Mouse (Mus musculus) ES-E14 (cell line): ENCODE measurements around the gene Fat1. TPM values are rescaled to one million over a fixed set of nuclear protein-coding genes. Genes with fewer than 3 reads are reported as not detected.

Source experiments
- DNase-seq: peaks from one replicate; pipeline ENCODE4 v3.0.0-alpha.2; 2013; ENCODE audit warnings: low read depth, low spot score
- H3K27ac ChIP-seq: 2 replicates; pipeline ENCODE4 v1.5.1; 2012; ENCODE audit warnings: low read depth, mild to moderate bottlenecking, low read length, moderate library complexity, mixed read lengths; ENCODE audit not compliant: poor library complexity, insufficient read depth, severe bottlenecking
- H3K36me3 ChIP-seq: 2 replicates; pipeline ENCODE4 v1.6.1; 2012; ENCODE audit warnings: mild to moderate bottlenecking, low read length, moderate library complexity, mixed read lengths; ENCODE audit not compliant: control insufficient read depth, poor library complexity, insufficient read depth, severe bottlenecking
- H3K4me1 ChIP-seq, 2 experiments: fragments of 150-350 bp in 1 of 2; sonication (generic) in 1 of 2; 2 replicates each; pipeline ENCODE4 v1.6.1; 2012; ENCODE audit warnings: low read length in 2 of 2, mild to moderate bottlenecking in 1 of 2, mixed read lengths in 1 of 2; ENCODE audit not compliant: control insufficient read depth in 2 of 2, insufficient read depth in 2 of 2, poor library complexity in 1 of 2
- H3K4me3 ChIP-seq, 2 experiments: fragments of 150-350 bp in 1 of 2; sonication (generic) in 1 of 2; 2 replicates each; pipeline ENCODE4 v1.5.1; 2012; ENCODE audit warnings: low read length in 2 of 2, low read depth in 1 of 2, mild to moderate bottlenecking in 1 of 2, mixed read lengths in 1 of 2; ENCODE audit not compliant: insufficient read depth in 1 of 2, poor library complexity in 1 of 2, severe bottlenecking in 1 of 2
- H3K9ac ChIP-seq: 2 replicates; pipeline ENCODE4 v1.6.1; 2012; ENCODE audit warnings: low read depth, mild to moderate bottlenecking, low read length, mixed read lengths; ENCODE audit not compliant: poor library complexity, insufficient read depth, severe bottlenecking
- H3K9me3 ChIP-seq: fragments of 150-350 bp; sonication (generic); 2 replicates; pipeline ENCODE4 v1.6.1; 2012; ENCODE audit warnings: low read depth, mild to moderate bottlenecking, low read length; ENCODE audit not compliant: control insufficient read depth, insufficient read depth
- CHD2 ChIP-seq: IDR thresholded peaks from 2 replicates; pipeline ENCODE4 v1.6.1; 2014; ENCODE audit warnings: mild to moderate bottlenecking, low read depth, low read length, inconsistent platforms
- HCFC1 ChIP-seq: IDR thresholded peaks from 2 replicates; pipeline ENCODE4 v1.6.1; 2012; ENCODE audit warnings: low read length, inconsistent platforms, borderline replicate concordance; ENCODE audit not compliant: insufficient read depth
- MAFK ChIP-seq: IDR thresholded peaks from 2 replicates; pipeline ENCODE4 v1.6.1; 2014; ENCODE audit warnings: mild to moderate bottlenecking, low read depth, low read length, inconsistent platforms; ENCODE audit not compliant: insufficient read depth
- ZC3H11A ChIP-seq: IDR thresholded peaks from 2 replicates; pipeline ENCODE4 v1.6.1; 2012; ENCODE audit warnings: low read depth, mild to moderate bottlenecking, inconsistent platforms, low read length, borderline replicate concordance
- ZNF384 ChIP-seq: IDR thresholded peaks from 2 replicates; pipeline ENCODE4 v1.6.1; 2012; ENCODE audit warnings: low read depth, low read length, inconsistent platforms
- in situ Hi-C, 2 experiments: fragments of 600-800 bp; cut with MboI; formaldehyde crosslinking; loops; one replicate each; pipeline ENCODE4 v1.15.1; 2025; ENCODE audit warnings: low sequenced_read_pairs in 2 of 2, inconsistent platforms in 1 of 2; ENCODE audit not compliant: unreplicated experiment in 2 of 2
- total RNA-seq: library from RNA; depleted of rRNA; stranded (reverse); fragments of 300-350 nt; gene quantifications from 2 replicates; pipeline ENCODE4 v1.2.3, GENCODE M21; 2012

Fat1 gene
- total RNA-seq, 1 experiment: 196 TPM

GRCm38 (mm10) chr8:44960906-44961305 is 25.7 kb downstream of the Fat1 start:
- Histone ChIP-seq H3K36me3 (peaks cover 35% of the 10 kb centered on the region), H3K9ac (no peak overlapping the region), H3K27ac (no peak overlapping the region), H3K9me3 (no peaks in the 10 kb centered on the region), H3K4me1 (peaks cover 18 to 42% of the 10 kb centered on the region in 2 experiments), H3K4me3 (no peak overlapping the region)
- TF ChIP-seq ZC3H11A: no peak
- no peak for TF ChIP-seq MAFK
- no peak for TF ChIP-seq ZNF384
- TF ChIP-seq HCFC1: no peak
- no peak for TF ChIP-seq CHD2
- in situ Hi-C loops: no loop called here
- no peak for DNase-seq

DNA sequence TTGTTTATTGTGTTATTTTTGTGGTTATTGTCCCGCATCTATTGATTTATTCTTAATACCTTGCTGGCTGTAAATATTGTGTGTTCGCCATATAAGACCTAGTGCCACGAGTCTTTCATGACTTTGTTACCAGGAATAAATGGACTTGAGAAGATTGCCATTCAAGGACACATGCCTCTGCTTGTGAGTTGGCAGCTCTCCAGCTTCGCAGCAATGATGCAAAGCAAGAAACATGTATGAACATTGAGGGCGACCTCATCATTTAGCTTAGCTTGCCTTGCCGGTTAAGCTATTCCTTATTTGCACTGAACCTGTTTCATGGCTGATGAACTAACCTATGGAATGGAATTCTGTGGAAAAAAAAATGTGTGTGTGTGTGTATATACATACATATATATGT is 26.2 kb downstream of the Fat1 start:
- in situ Hi-C loops: no loop called here
- Histone ChIP-seq H3K36me3 (peaks cover 33% of the 10 kb centered on the region), H3K4me3 (no peak overlapping the region), H3K9me3 (no peaks in the 10 kb centered on the region), H3K9ac (no peak overlapping the region), H3K27ac (no peak overlapping the region), H3K4me1 (peaks cover 18 to 43% of the 10 kb centered on the region in 2 experiments)
- TF ChIP-seq ZNF384 (no peak), ZC3H11A (no peak), MAFK (no peak), HCFC1 (no peak), CHD2 (no peak)
- no peak for DNase-seq

- peaks cover 18 to 39% of the 10 kb centered on the region in 2 experiments for H3K4me1 ChIP-seq
- no peaks in the 10 kb centered on the region for H3K9me3 ChIP-seq
- H3K9ac ChIP-seq: no peak overlapping the region; the same call in 1 of the 2 replicates
- TF ChIP-seq CHD2 (no peak), ZC3H11A (no peak)
- no peak for DNase-seq
- no peak overlapping the region; the same call in 1 of the 2 replicates for H3K27ac ChIP-seq
- no peak overlapping the region for H3K4me3 ChIP-seq
- H3K36me3 ChIP-seq: peaks cover 28% of the 10 kb centered on the region
- in situ Hi-C loops: no loop called here
Observed at GRCm38 (mm10) chr8:44962572-44963231, 27.5 kb downstream of the Fat1 start.

DNA sequence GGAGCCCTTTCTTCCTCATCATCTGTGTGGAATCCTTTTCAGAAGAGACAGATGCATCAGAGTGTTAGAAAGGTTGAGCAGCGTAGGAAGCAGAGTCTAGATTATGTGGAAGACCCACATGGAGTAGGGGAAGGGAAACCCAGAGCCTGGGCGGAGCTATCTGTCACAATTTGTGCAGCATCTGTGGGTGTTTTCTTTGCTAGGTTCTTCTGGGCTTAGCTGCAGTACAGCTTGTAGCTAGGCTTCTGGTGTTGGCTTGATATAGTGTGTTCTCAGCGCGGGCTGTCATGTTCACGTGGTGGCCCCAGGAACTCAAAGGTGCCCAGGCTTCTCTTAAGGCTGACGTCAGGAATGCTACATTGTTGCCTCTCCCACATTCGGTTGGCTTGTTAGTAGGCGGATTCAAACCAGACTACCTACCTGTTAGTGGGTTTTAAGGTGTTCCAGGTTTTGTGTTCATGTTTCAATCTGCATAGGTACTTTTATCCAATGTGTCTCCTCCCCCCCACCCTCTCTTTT is 32.3 kb downstream of the Fat1 start:
- H3K4me3 ChIP-seq: no peak overlapping the region
- no peak overlapping the region for H3K9ac ChIP-seq
- no peaks in the 10 kb centered on the region for H3K9me3 ChIP-seq
- H3K4me1 ChIP-seq: peaks cover 3 to 20% of the 10 kb centered on the region in 2 experiments; a peak in 3 of 4 replicates
- no peak for DNase-seq
- in situ Hi-C loops: no loop called here
- peaks cover 11% of the 10 kb centered on the region; the same call in 1 of the 2 replicates for H3K36me3 ChIP-seq
- H3K27ac ChIP-seq: no peak overlapping the region
- no peak for TF ChIP-seq ZC3H11A
- TF ChIP-seq CHD2: no peak
- no peak for TF ChIP-seq ZNF384
- no peak for TF ChIP-seq HCFC1
- TF ChIP-seq MAFK: no peak

- H3K9me3 ChIP-seq: no peaks in the 10 kb centered on the region
- no peak for DNase-seq
- peaks cover 8% of the 10 kb centered on the region; the same call in 1 of the 2 replicates for H3K36me3 ChIP-seq
- H3K9ac ChIP-seq: no peak overlapping the region
- H3K4me3 ChIP-seq: no peak overlapping the region
- H3K4me1 ChIP-seq: peaks cover 3 to 20% of the 10 kb centered on the region in 2 experiments; a peak in 3 of 4 replicates
- in situ Hi-C loops: no loop called here
- no peak for TF ChIP-seq MAFK
- no peak for TF ChIP-seq ZNF384
- TF ChIP-seq HCFC1: no peak
- TF ChIP-seq ZC3H11A: no peak
- TF ChIP-seq CHD2: no peak
- no peak overlapping the region for H3K27ac ChIP-seq
Observed at GRCm38 (mm10) chr8:44970093-44970492, 34.8 kb downstream of the Fat1 start.
